Mouse (Mus musculus) C2C12 (cell line): ENCODE data around the gene Rpusd2. TPM values are rescaled to one million over a fixed set of nuclear protein-coding genes. Genes with fewer than 3 reads are reported as not detected.
"Not testable (repeated sequence)": the region's sequence is repeated elsewhere in the genome, so short reads cannot be mapped to it uniquely, and the experiment has no call there.

Experiments used
- H3K27me3 ChIP-seq: one replicate; pipeline ENCODE4 v1.6.1; 2011; ENCODE audit not compliant: control insufficient read depth, insufficient read depth, insufficient read length
- H3K36me3 ChIP-seq: one replicate; pipeline ENCODE4 v1.6.1; 2011; ENCODE audit not compliant: control insufficient read depth, insufficient read depth
- H3K4me3 ChIP-seq: one replicate; pipeline ENCODE4 v1.5.1; 2011; ENCODE audit warnings: mild to moderate bottlenecking, control low read depth; ENCODE audit not compliant: poor library complexity, insufficient read depth, severe bottlenecking
- H3K79me2 ChIP-seq: one replicate; pipeline ENCODE4 v1.6.1; 2011; ENCODE audit not compliant: control insufficient read depth, insufficient read depth
- H3K79me3 ChIP-seq: one replicate; pipeline ENCODE4 v1.6.1; 2011; ENCODE audit warnings: low read depth, control low read depth
- H3ac ChIP-seq: one replicate; pipeline ENCODE3; 2011; ENCODE audit warnings: low read depth; ENCODE audit not compliant: control insufficient read depth, insufficient read length
- CEBPB ChIP-seq: IDR thresholded peaks from one replicate; pipeline ENCODE4 v1.6.1; 2011; ENCODE audit warnings: low read depth, mild to moderate bottlenecking, control low read depth, moderate library complexity
- CTCF ChIP-seq: IDR thresholded peaks from one replicate; pipeline ENCODE4 v1.5.1; 2011; ENCODE audit not compliant: control insufficient read depth, insufficient read depth, insufficient read length
- FOSL1 ChIP-seq: IDR thresholded peaks from one replicate; pipeline ENCODE4 v1.8.0; 2011; ENCODE audit warnings: mild to moderate bottlenecking, low read length; ENCODE audit not compliant: poor library complexity, insufficient read depth, severe bottlenecking
- MAX ChIP-seq: IDR thresholded peaks from one replicate; pipeline ENCODE4 v1.6.1; 2011; ENCODE audit warnings: mild to moderate bottlenecking, control low read depth
- MYOD1 ChIP-seq: IDR thresholded peaks from one replicate; pipeline ENCODE4 v1.6.1; 2011; ENCODE audit warnings: low read depth; ENCODE audit not compliant: control insufficient read depth, insufficient read length
- MYOG ChIP-seq: IDR thresholded peaks from one replicate; pipeline ENCODE4 v1.6.1; 2011; ENCODE audit not compliant: control insufficient read depth, insufficient read length; ENCODE audit errors: extremely low read depth
- USF1 ChIP-seq: IDR thresholded peaks from one replicate; pipeline ENCODE4 v1.6.1; 2011; ENCODE audit warnings: low read depth, mild to moderate bottlenecking, control low read depth, moderate library complexity
- polyA plus RNA-seq: library from polyadenylated mRNA; unstranded; fragments of >200 nt; fragmentation: generic; extraction: Trizol; gene quantifications from one replicate; pipeline ENCODE4 v1.2.1, GENCODE M21; 2012; ENCODE audit warnings: missing spikeins

Gene Rpusd2
- polyA plus RNA-seq, 1 experiment: 4.2 TPM

GRCm38 (mm10) chr2:118999025-118999639, 35.5 kb upstream of the Rpusd2 start:
- TF ChIP-seq CTCF: no peak
- no peak for TF ChIP-seq CEBPB
- no peak for TF ChIP-seq FOSL1
- TF ChIP-seq MYOD1: no peak
- no peak for TF ChIP-seq MAX
- TF ChIP-seq MYOG: no peak
- Histone ChIP-seq H3K4me3 (no peak overlapping the region), H3K36me3 (no peaks in the 10 kb centered on the region), H3K79me3 (no peaks in the 10 kb centered on the region), H3K79me2 (no peaks in the 10 kb centered on the region), H3ac (no peak overlapping the region), H3K27me3 (peaks cover 14% of the 10 kb centered on the region)

- no peaks in the 10 kb centered on the region for H3K36me3 ChIP-seq
- H3K79me2 ChIP-seq: no peaks in the 10 kb centered on the region
- H3K79me3 ChIP-seq: no peaks in the 10 kb centered on the region
- TF ChIP-seq MAX: no peak
- TF ChIP-seq MYOG: no peak
- TF ChIP-seq MYOD1: no peak
- TF ChIP-seq CTCF: no peak
- TF ChIP-seq FOSL1: no peak
- no peak for TF ChIP-seq CEBPB
- TF ChIP-seq USF1: no peak
- H3K4me3 ChIP-seq: no peak overlapping the region
- no peaks in the 10 kb centered on the region for H3K27me3 ChIP-seq
- H3ac ChIP-seq: no peak overlapping the region
These were observed 27.7 kb upstream of the Rpusd2 start for GRCm38 (mm10) chr2:119006886-119007285.

GRCm38 (mm10) chr2:119009376-119009775, 25.2 kb upstream of the Rpusd2 start:
- Histone ChIP-seq H3K36me3 (no peaks in the 10 kb centered on the region), H3K4me3 (no peak overlapping the region), H3ac (no peak overlapping the region), H3K79me3 (no peaks in the 10 kb centered on the region), H3K79me2 (no peaks in the 10 kb centered on the region), H3K27me3 (no peaks in the 10 kb centered on the region)
- TF ChIP-seq CEBPB (no peak), MYOD1 (no peak), MAX (no peak), CTCF (no peak)

- Histone ChIP-seq H3ac (no peak overlapping the region), H3K79me3 (no peaks in the 10 kb centered on the region), H3K79me2 (no peaks in the 10 kb centered on the region), H3K36me3 (peaks cover 15% of the 10 kb centered on the region), H3K4me3 (no peak overlapping the region), H3K27me3 (no peaks in the 10 kb centered on the region)
- TF ChIP-seq MAX: no peak
These were observed 19.6 kb upstream of the Rpusd2 start for GRCm38 (mm10) chr2:119014989-119015388.

GRCm38 (mm10) chr2:119015604-119016180, 18.9 kb upstream of the Rpusd2 start:
- Histone ChIP-seq H3K4me3 (no peak overlapping the region), H3ac (no peak overlapping the region), H3K27me3 (no peaks in the 10 kb centered on the region), H3K36me3 (peaks cover 15% of the 10 kb centered on the region), H3K79me3 (no peaks in the 10 kb centered on the region), H3K79me2 (no peaks in the 10 kb centered on the region)
- TF ChIP-seq MYOD1 (no peak), MAX (no peak), MYOG (no peak), FOSL1 (no peak), CEBPB (no peak), CTCF (no peak), USF1 (no peak)

GRCm38 (mm10) chr2:119016312-119016711, 18.3 kb upstream of the Rpusd2 start:
- not testable (repeated sequence) for H3K4me3 ChIP-seq
- peaks cover 21% of the 10 kb centered on the region for H3K36me3 ChIP-seq

More at GRCm38 (mm10) chr2:119016312-119016711, 18.3 kb upstream of the Rpusd2 start:
- not testable (repeated sequence) for H3ac ChIP-seq, H3K79me3 ChIP-seq, H3K27me3 ChIP-seq, H3K79me2 ChIP-seq
